Mouse (Mus musculus) liver, embryonic 16.5 days (tissue): ENCODE measurements around the gene Eef1g. TPM values are rescaled to one million over a fixed set of nuclear protein-coding genes. Genes with fewer than 3 reads are reported as not detected.

Experiments
- ATAC-seq: fragments of 200-750 bp; cut with Nextera tagmentation; 2 replicates; pipeline ENCODE4 v1.8.0; 2017; ENCODE audit warnings: low read depth, mild to moderate bottlenecking, moderate number of reproducible peaks, moderate library complexity
- H3K27ac ChIP-seq: fragments of 300-500 bp; sonication (generic); 2 replicates; pipeline ENCODE4 v1.5.1; 2014; ENCODE audit warnings: mild to moderate bottlenecking, low read length
- H3K27me3 ChIP-seq: fragments of 300-500 bp; sonication (generic); 2 replicates; pipeline ENCODE4 v1.6.1; 2014; ENCODE audit warnings: low read depth, low read length, mixed read lengths; ENCODE audit not compliant: control insufficient read depth, insufficient read depth
- H3K36me3 ChIP-seq: fragments of 300-500 bp; sonication (generic); 2 replicates; pipeline ENCODE4 v1.6.1; 2014; ENCODE audit warnings: mild to moderate bottlenecking; ENCODE audit not compliant: control insufficient read depth, insufficient read depth
- H3K4me1 ChIP-seq: fragments of 300-500 bp; sonication (generic); 2 replicates; pipeline ENCODE4 v1.6.1; 2014; ENCODE audit warnings: low read depth, low read length, mixed read lengths; ENCODE audit not compliant: control insufficient read depth
- H3K4me2 ChIP-seq: fragments of 300-500 bp; sonication (generic); 2 replicates; pipeline ENCODE4 v1.6.1; 2014; ENCODE audit warnings: low read depth, low read length, mixed read lengths
- H3K4me3 ChIP-seq: fragments of 300-500 bp; sonication (generic); 2 replicates; pipeline ENCODE4 v1.5.1; 2014; ENCODE audit warnings: low read depth, mild to moderate bottlenecking, low read length
- H3K9ac ChIP-seq: fragments of 300-500 bp; sonication (generic); 2 replicates; pipeline ENCODE4 v1.6.1; 2014; ENCODE audit warnings: low read depth, low read length
- H3K9me3 ChIP-seq: fragments of 300-500 bp; sonication (generic); replicated peaks from 2 replicates; pipeline ENCODE4 v1.6.1; 2016; ENCODE audit warnings: low read length; ENCODE audit not compliant: control insufficient read depth
- WGBS: fragments of 180-500 bp; shearing (Covaris S2); extraction: QIAGEN DNeasy Blood & Tissue Kit; methylation state at CpG from one replicate; pipeline ENCODE4 v1.1.7; 2014; ENCODE audit not compliant: insufficient replicate concordance; 5-methylcytosine and 5-hydroxymethylcytosine counted together
- polyA plus RNA-seq: library from polyadenylated mRNA; unstranded; fragments of >200 nt; fragmentation: Nextera tagmentation; extraction: Ambion mirVana; gene quantifications from 2 replicates; pipeline ENCODE4 v1.2.1, GENCODE M21; 2015

Gene Eef1g
- polyA plus RNA-seq, 1 experiment from 2014 or later, result 153 TPM

GRCm38 (mm10) chr19:8928689-8929223, 38.1 kb upstream of the Eef1g start:
- WGBS, result 30% methylated on average over 16 of the region's 16 CpGs
- H3K4me1 ChIP-seq, result peaks cover 41% of the 10 kb centered on the region
- H3K4me2 ChIP-seq, result peak overlapping the region; percentile 99
- peaks cover 2% of the 10 kb centered on the region; the same call in 1 of the 2 replicates for H3K36me3 ChIP-seq
- H3K27me3 ChIP-seq, result no peaks in the 10 kb centered on the region
- peak overlapping the region; percentile 88 for H3K9ac ChIP-seq
- peak overlapping the region; percentile 91 for H3K27ac ChIP-seq
- peak; percentile 0; the same call in 1 of the 2 replicates for ATAC-seq
- no peaks in the 10 kb centered on the region for H3K9me3 ChIP-seq
- peak overlapping the region; percentile 90 for H3K4me3 ChIP-seq

GRCm38 (mm10) chr19:8929224-8930088, 37.4 kb upstream of the Eef1g start, which contains the start of the genes Rom1 and Eml3:
TSS of gene Rom1 (minus strand) at chr19:8929356.
TSS of gene Eml3 (plus strand) at chr19:8929552.
- H3K4me1 ChIP-seq, result peaks cover 41% of the 10 kb centered on the region

GRCm38 (mm10) chr19:8930117-8930516, 36.7 kb upstream of the Eef1g start:
- WGBS, result 6% methylated on average over 11 of the region's 11 CpGs
- peaks cover 5% of the 10 kb centered on the region; the same call in 1 of the 2 replicates for H3K36me3 ChIP-seq
- H3K4me1 ChIP-seq, result peaks cover 41% of the 10 kb centered on the region
- H3K9me3 ChIP-seq, result no peaks in the 10 kb centered on the region
- peak overlapping the region; percentile 90 for H3K4me3 ChIP-seq
- H3K4me2 ChIP-seq, result peak overlapping the region; percentile 99
- no peak for ATAC-seq
- H3K27ac ChIP-seq, result peak overlapping the region; percentile 91
- no peaks in the 10 kb centered on the region for H3K27me3 ChIP-seq
- H3K9ac ChIP-seq, result peak overlapping the region; percentile 88

More at GRCm38 (mm10) chr19:8929224-8930088, 37.4 kb upstream of the Eef1g start, which contains the start of the genes Rom1 and Eml3:
- whole genome bisulfite sequencing, result under 1% methylated on average over 70 of the region's 74 CpGs
- Histone ChIP-seq H3K27ac (peak within 1 kb of the TSS; percentile 91), H3K9me3 (no peaks in the 10 kb centered on the region), H3K4me3 (peak within 1 kb of the TSS; percentile 90), H3K4me2 (peak within 1 kb of the TSS; percentile 99), H3K9ac (peak within 1 kb of the TSS; percentile 88), H3K36me3 (peaks cover 5% of the 10 kb centered on the region; the same call in 1 of the 2 replicates), H3K27me3 (no peaks in the 10 kb centered on the region)
- peak; percentile 76 for ATAC-seq

- H3K4me2 ChIP-seq, result peak overlapping the region; percentile 99
- WGBS, result 75% methylated on average over 7 of the region's 7 CpGs
- peaks cover 41% of the 10 kb centered on the region for H3K4me1 ChIP-seq
- no peak overlapping the region for H3K27ac ChIP-seq
- H3K4me3 ChIP-seq, result peak overlapping the region; percentile 90
- no peak for ATAC-seq
- peak overlapping the region; percentile 88 for H3K9ac ChIP-seq
- H3K36me3 ChIP-seq, result peaks cover 5% of the 10 kb centered on the region; the same call in 1 of the 2 replicates
- H3K9me3 ChIP-seq, result no peaks in the 10 kb centered on the region
- no peaks in the 10 kb centered on the region for H3K27me3 ChIP-seq
These were observed 36.1 kb upstream of the Eef1g start for GRCm38 (mm10) chr19:8930771-8931170.

- H3K9me3 ChIP-seq, result no peaks in the 10 kb centered on the region
- H3K9ac ChIP-seq, result no peak overlapping the region
- peaks cover 12% of the 10 kb centered on the region; the same call in 1 of the 2 replicates for H3K36me3 ChIP-seq
- H3K27me3 ChIP-seq, result no peaks in the 10 kb centered on the region
- no peak for ATAC-seq
- H3K4me3 ChIP-seq, result no peak overlapping the region
- H3K27ac ChIP-seq, result no peak overlapping the region
- H3K4me1 ChIP-seq, result peaks cover 10% of the 10 kb centered on the region
- no peak overlapping the region for H3K4me2 ChIP-seq
- WGBS, result 85% methylated on average over 2 of the region's 2 CpGs
These were observed 30.1 kb upstream of the Eef1g start for GRCm38 (mm10) chr19:8936736-8937135.

GRCm38 (mm10) chr19:8940526-8941133, 26.2 kb upstream of the Eef1g start:
- Histone ChIP-seq H3K4me3 (no peak overlapping the region), H3K27ac (no peak overlapping the region), H3K36me3 (peaks cover 16% of the 10 kb centered on the region), H3K9me3 (no peaks in the 10 kb centered on the region), H3K9ac (no peak overlapping the region), H3K4me1 (peaks cover 36% of the 10 kb centered on the region), H3K4me2 (peak overlapping the region; percentile 80), H3K27me3 (no peaks in the 10 kb centered on the region)
- no peak for ATAC-seq
- WGBS, result 78% methylated on average over 15 of the region's 15 CpGs

GRCm38 (mm10) chr19:8941136-8941514, 25.7 kb upstream of the Eef1g start:
- ATAC-seq, result no peak
- no peaks in the 10 kb centered on the region for H3K9me3 ChIP-seq
- H3K36me3 ChIP-seq, result peaks cover 21% of the 10 kb centered on the region
- 49% methylated on average over 10 of the region's 10 CpGs for WGBS
- peak overlapping the region; percentile 78 for H3K4me3 ChIP-seq
- H3K4me2 ChIP-seq, result peak overlapping the region; percentile 80
- peaks cover 41% of the 10 kb centered on the region for H3K4me1 ChIP-seq
- peak overlapping the region; percentile 98 for H3K27ac ChIP-seq
- peak overlapping the region; percentile 96 for H3K9ac ChIP-seq
- no peaks in the 10 kb centered on the region for H3K27me3 ChIP-seq

- peaks cover 46% of the 10 kb centered on the region for H3K4me1 ChIP-seq
- H3K27ac ChIP-seq, result peak within 1 kb of the TSS; percentile 98
- WGBS, result under 1% methylated on average over 64 of the region's 64 CpGs
- peak within 1 kb of the TSS; percentile 80 for H3K4me2 ChIP-seq
- no peaks in the 10 kb centered on the region for H3K27me3 ChIP-seq
- H3K9me3 ChIP-seq, result no peaks in the 10 kb centered on the region
- peak within 1 kb of the TSS; percentile 78 for H3K4me3 ChIP-seq
- H3K36me3 ChIP-seq, result peaks cover 24% of the 10 kb centered on the region
- peak; percentile 93 for ATAC-seq
- H3K9ac ChIP-seq, result peak within 1 kb of the TSS; percentile 96
These were observed 25.2 kb upstream of the Eef1g start, which contains the start of gene Mta2 for GRCm38 (mm10) chr19:8941515-8942217. TSS of gene Mta2 (plus strand) at chr19:8941875.
